Mouse (Mus musculus): Measurements from ENCODE around the gene Purb.
"Not testable (repeated sequence)": the region's sequence is repeated elsewhere in the genome, so short reads cannot be mapped to it uniquely, and the experiment has no call there.

Purb gene

DNA sequence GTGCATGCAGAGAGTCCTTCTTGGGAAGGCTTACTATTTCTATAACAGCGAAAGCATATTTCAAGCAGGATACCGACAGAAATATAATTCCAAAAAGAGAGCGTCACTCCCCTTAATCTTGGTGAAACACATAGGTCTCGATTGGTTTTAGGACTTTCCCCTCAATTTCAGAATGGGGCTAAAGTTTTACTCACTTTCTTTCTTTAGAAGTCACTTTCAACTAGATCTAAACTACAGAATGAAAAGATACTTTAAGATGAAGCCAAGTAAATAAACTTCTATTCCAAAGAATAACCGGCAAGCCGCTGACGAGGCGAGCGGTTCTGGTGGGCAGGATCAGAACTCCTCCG is 32.0 kb downstream of the Purb start:
- DNase-seq: no peak

- DNase-seq: no peak
These were observed 32.6 kb downstream of the Purb start for GRCm38 (mm10) chr11:6443102-6443501.

DNA sequence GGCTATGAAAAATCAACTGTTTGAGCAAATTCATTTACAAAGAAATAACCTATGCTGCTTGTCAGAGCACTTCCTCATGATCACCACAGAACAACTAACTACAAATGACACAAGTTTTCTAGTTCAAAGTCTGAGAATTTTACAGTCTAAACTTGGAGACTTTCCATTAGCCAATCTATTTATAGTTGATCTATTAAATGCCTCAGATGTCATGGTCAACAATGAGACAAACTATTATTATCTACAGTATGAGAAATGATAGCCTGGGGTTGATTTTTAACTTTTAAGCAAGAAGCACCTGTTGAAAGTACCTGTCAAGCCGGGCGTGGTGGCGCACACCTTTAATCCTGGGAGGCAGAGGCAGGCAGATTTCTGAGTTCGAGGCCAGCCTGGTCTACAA is 33.2 kb downstream of the Purb start:
- DNase-seq: no peak

GRCm38 (mm10) chr11:6440171-6440570 is 35.5 kb downstream of the Purb start:
- no peak for DNase-seq

DNA sequence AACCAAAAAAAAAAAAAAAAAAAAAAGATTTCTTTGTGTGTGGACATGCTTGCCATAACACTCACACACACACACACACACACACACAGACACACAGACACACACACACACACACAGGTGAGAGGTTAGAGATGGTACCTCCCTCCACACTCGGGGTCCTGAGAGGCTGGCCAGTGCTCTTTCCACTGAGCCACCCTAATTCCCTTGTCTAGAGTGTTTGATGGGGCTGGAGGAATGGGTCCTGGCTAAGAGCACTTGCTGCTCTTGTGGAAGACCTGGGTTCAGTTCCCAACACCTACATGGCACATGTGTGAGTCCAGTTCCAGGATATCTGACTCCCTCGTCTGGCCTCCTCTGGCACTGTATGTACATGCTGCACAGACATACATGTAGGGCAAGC is 38.0 kb downstream of the Purb start:
- no peak for DNase-seq

GRCm38 (mm10) chr11:6436442-6436841 is 39.3 kb downstream of the Purb start:
- peak; percentile 68 for DNase-seq

GRCm38 (mm10) chr11:6430186-6430585 is 45.5 kb downstream of the Purb start:
- no peak for DNase-seq

GRCm38 (mm10) chr11:6420722-6421350 is 54.9 kb downstream of the Purb start:
- no peak for DNase-seq

- DNase-seq: no peak
These were observed 55.4 kb downstream of the Purb start for GRCm38 (mm10) chr11:6420283-6420703.

- not testable (repeated sequence) for DNase-seq
These were observed 56.6 kb downstream of the Purb start for GRCm38 (mm10) chr11:6419156-6419555.

- DNase-seq: no peak
These were observed 57.0 kb downstream of the Purb start for GRCm38 (mm10) chr11:6418751-6419150.

All from lung, postnatal 14 days (tissue).